Mouse (Mus musculus): Measurements from ENCODE around the gene Usp12. TPM values are rescaled to one million over a fixed set of nuclear protein-coding genes. Genes with fewer than 3 reads are reported as not detected.

Usp12 gene
- polyA plus RNA-seq, 1 experiment, result 18.9 TPM

DNA sequence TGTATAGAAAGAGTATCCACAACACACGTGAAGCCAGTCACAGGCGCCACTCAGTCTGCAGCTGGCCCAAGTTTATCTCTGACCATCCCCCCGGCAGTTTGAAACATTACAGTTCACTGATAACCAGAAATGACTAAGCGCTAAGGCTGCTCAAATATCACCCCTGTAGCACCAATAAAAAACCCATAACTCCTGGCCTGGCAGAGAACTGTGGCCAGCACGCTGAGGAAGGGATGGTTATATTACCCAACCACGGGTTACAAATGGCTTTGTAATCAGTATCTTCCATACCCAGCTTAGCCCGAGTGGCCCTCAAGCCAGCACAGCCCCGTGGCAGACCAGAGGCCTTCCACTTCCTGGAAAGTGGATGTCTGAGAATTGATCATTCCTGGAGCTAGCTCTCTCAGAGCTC lies 91.1 kb downstream of the Usp12 start:
- H3K27me3 ChIP-seq (replicated peaks; ENCODE audit: control insufficient read depth, insufficient read depth, low read length), result no peaks in the 10 kb centered on the region
- H3K36me3 ChIP-seq (ENCODE audit: control insufficient read depth, insufficient read depth, low read length), result no peaks in the 10 kb centered on the region
- no peak overlapping the region for H3K4me3 ChIP-seq (ENCODE audit: insufficient read depth, low read depth, low read length)
- no peak overlapping the region for H3K27ac ChIP-seq (ENCODE audit: insufficient read depth, low read depth, low read length)
- 44% methylated on average over 8 of the region's 8 CpGs for whole genome bisulfite sequencing
- H3K4me1 ChIP-seq (ENCODE audit: control insufficient read depth, insufficient read depth, low read length), result no peaks in the 10 kb centered on the region
- no peak for DNase-seq
- TF ChIP-seq POLR2A (IDR thresholded peaks at IDR 0.05; ENCODE audit: low read depth, low read length) (no peak), CTCF (conservative IDR thresholded peaks at IDR 0.05; ENCODE audit: insufficient read depth, insufficient read length, low read depth, low read length) (no peak)

- TF ChIP-seq POLR2A (IDR thresholded peaks at IDR 0.05; ENCODE audit: low read depth, low read length), result no peak
- no peak for TF ChIP-seq CTCF (conservative IDR thresholded peaks at IDR 0.05; ENCODE audit: insufficient read depth, insufficient read length, low read depth, low read length)
- Histone ChIP-seq H3K4me1 (ENCODE audit: control insufficient read depth, insufficient read depth, low read length) (no peaks in the 10 kb centered on the region), H3K36me3 (ENCODE audit: control insufficient read depth, insufficient read depth, low read length) (no peaks in the 10 kb centered on the region), H3K27ac (ENCODE audit: insufficient read depth, low read depth, low read length) (no peak overlapping the region), H3K4me3 (ENCODE audit: insufficient read depth, low read depth, low read length) (no peak overlapping the region), H3K27me3 (replicated peaks; ENCODE audit: control insufficient read depth, insufficient read depth, low read length) (no peaks in the 10 kb centered on the region)
- DNase-seq, result no peak
- 65% methylated on average over 10 of the region's 10 CpGs for WGBS
Measured at GRCm38 (mm10) chr5:146700099-146700498, 94.7 kb downstream of the Usp12 start.

DNA sequence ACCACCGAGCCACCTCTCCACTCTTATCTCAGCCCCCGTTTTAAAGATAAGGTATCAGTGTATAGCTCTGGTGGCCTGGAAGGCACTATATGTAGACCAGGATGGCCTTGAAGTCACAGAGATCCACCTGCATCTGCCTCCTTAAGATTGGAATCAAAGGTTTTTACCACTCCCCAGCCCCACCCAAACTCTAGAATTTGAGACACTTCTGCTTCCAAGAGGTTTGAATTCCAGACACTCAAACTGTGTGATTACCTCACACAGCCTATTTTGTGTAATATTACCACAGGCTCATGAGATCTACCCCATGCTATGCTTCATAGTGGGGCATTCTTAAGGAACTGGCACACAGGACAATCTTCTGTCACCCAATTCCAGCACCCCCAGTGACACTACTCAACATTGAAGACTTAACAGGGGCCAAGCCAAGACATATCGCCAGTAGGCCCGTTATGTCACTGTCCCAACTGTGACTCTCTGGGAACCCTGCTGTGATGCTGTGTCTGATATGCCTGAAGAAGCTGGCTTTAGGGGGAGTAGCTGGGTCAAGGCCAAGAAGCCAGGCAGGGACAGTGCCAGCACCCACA lies 95.3 kb downstream of the Usp12 start:
- 88% methylated on average over 4 of the region's 4 CpGs for WGBS
- no peaks in the 10 kb centered on the region for H3K27me3 ChIP-seq (replicated peaks; ENCODE audit: control insufficient read depth, insufficient read depth, low read length)
- H3K36me3 ChIP-seq (ENCODE audit: control insufficient read depth, insufficient read depth, low read length), result no peaks in the 10 kb centered on the region
- H3K4me1 ChIP-seq (ENCODE audit: control insufficient read depth, insufficient read depth, low read length), result no peaks in the 10 kb centered on the region
- H3K4me3 ChIP-seq (ENCODE audit: insufficient read depth, low read depth, low read length), result no peak overlapping the region
- TF ChIP-seq POLR2A (IDR thresholded peaks at IDR 0.05; ENCODE audit: low read depth, low read length), result no peak
- no peak for TF ChIP-seq CTCF (conservative IDR thresholded peaks at IDR 0.05; ENCODE audit: insufficient read depth, insufficient read length, low read depth, low read length)
- no peak overlapping the region for H3K27ac ChIP-seq (ENCODE audit: insufficient read depth, low read depth, low read length)
- no peak for DNase-seq

DNA sequence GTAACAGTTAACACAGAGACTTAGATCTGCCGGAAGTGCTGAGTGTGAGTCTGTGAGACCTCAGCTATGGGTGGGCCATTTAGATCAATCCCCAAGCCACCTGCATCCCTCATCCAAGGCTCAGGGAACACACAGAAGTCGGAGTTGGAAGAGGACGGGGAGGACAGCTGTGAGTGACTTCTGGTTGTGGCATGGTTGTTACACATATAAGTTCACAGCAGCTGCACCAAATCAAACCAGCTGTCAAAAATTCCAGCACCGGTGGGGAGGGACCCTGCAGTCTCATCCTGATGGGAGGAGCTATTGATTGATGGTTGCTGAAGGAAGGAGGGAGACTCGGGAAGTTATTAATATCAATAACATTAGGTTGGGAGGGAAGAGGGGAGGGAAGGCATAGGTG lies 99.3 kb downstream of the Usp12 start:
- H3K27ac ChIP-seq (ENCODE audit: insufficient read depth, low read depth, low read length), result no peak overlapping the region
- no peaks in the 10 kb centered on the region for H3K36me3 ChIP-seq (ENCODE audit: control insufficient read depth, insufficient read depth, low read length)
- 63% methylated on average over 5 of the region's 5 CpGs for whole genome bisulfite sequencing
- H3K4me1 ChIP-seq (ENCODE audit: control insufficient read depth, insufficient read depth, low read length), result peaks cover 9% of the 10 kb centered on the region
- DNase-seq, result no peak
- TF ChIP-seq POLR2A (IDR thresholded peaks at IDR 0.05; ENCODE audit: low read depth, low read length), result no peak
- no peak for TF ChIP-seq CTCF (conservative IDR thresholded peaks at IDR 0.05; ENCODE audit: insufficient read depth, insufficient read length, low read depth, low read length)
- no peaks in the 10 kb centered on the region for H3K27me3 ChIP-seq (replicated peaks; ENCODE audit: control insufficient read depth, insufficient read depth, low read length)
- no peak overlapping the region for H3K4me3 ChIP-seq (ENCODE audit: insufficient read depth, low read depth, low read length)

GRCm38 (mm10) chr5:146692976-146693361 lies 101.8 kb downstream of the Usp12 start:
- H3K27ac ChIP-seq (ENCODE audit: insufficient read depth, low read depth, low read length), result peak overlapping the region; percentile 31; the same call in 1 of the 2 replicates
- 62% methylated on average over 5 of the region's 5 CpGs for WGBS

GRCm38 (mm10) chr5:146692361-146692975 lies 102.3 kb downstream of the Usp12 start:
- Histone ChIP-seq H3K27me3 (replicated peaks; ENCODE audit: control insufficient read depth, insufficient read depth, low read length) (no peaks in the 10 kb centered on the region), H3K4me1 (ENCODE audit: control insufficient read depth, insufficient read depth, low read length) (peaks cover 13% of the 10 kb centered on the region), H3K36me3 (ENCODE audit: control insufficient read depth, insufficient read depth, low read length) (no peaks in the 10 kb centered on the region), H3K27ac (ENCODE audit: insufficient read depth, low read depth, low read length) (peak overlapping the region; percentile 31), H3K4me3 (ENCODE audit: insufficient read depth, low read depth, low read length) (no peak overlapping the region)
- DNase-seq, result peak; percentile 81
- 11% methylated on average over 7 of the region's 7 CpGs for WGBS
- no peak for TF ChIP-seq CTCF (conservative IDR thresholded peaks at IDR 0.05; ENCODE audit: insufficient read depth, insufficient read length, low read depth, low read length)
- no peak for TF ChIP-seq POLR2A (IDR thresholded peaks at IDR 0.05; ENCODE audit: low read depth, low read length)

More at GRCm38 (mm10) chr5:146692976-146693361, 101.8 kb downstream of the Usp12 start:
- Histone ChIP-seq H3K4me1 (ENCODE audit: control insufficient read depth, insufficient read depth, low read length) (peaks cover 12% of the 10 kb centered on the region), H3K4me3 (ENCODE audit: insufficient read depth, low read depth, low read length) (no peak overlapping the region), H3K27me3 (replicated peaks; ENCODE audit: control insufficient read depth, insufficient read depth, low read length) (no peaks in the 10 kb centered on the region), H3K36me3 (ENCODE audit: control insufficient read depth, insufficient read depth, low read length) (no peaks in the 10 kb centered on the region)
- no peak for DNase-seq
- no peak for TF ChIP-seq CTCF (conservative IDR thresholded peaks at IDR 0.05; ENCODE audit: insufficient read depth, insufficient read length, low read depth, low read length)

DNA sequence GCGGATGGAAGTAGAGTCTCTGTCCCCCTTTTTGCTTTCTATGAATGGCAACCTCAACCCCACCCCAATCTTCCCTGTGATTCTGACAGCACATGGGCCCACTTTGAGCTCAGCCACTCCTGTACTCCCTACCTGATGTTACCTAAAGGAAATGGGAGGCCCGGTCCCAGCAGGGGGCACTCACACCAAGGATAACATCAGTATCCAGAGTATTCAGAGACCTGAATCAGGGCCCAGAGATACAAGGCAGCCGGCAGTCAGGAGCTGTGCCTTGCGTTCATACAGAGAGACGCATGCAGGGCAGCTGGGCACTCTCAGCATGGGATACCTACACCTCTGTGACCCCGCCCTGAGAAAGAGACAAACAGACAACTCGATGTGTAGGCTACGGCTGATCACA lies 103.1 kb downstream of the Usp12 start:
- no peak for TF ChIP-seq POLR2A (IDR thresholded peaks at IDR 0.05; ENCODE audit: low read depth, low read length)
- peak; percentile 36; the same call in 1 of the 2 replicates for TF ChIP-seq CTCF (conservative IDR thresholded peaks at IDR 0.05; ENCODE audit: insufficient read depth, insufficient read length, low read depth, low read length)
- 72% methylated on average over 8 of the region's 8 CpGs for WGBS
- H3K4me1 ChIP-seq (ENCODE audit: control insufficient read depth, insufficient read depth, low read length), result peaks cover 17% of the 10 kb centered on the region
- DNase-seq, result peak; percentile 21
- no peak overlapping the region for H3K4me3 ChIP-seq (ENCODE audit: insufficient read depth, low read depth, low read length)
- no peaks in the 10 kb centered on the region for H3K27me3 ChIP-seq (replicated peaks; ENCODE audit: control insufficient read depth, insufficient read depth, low read length)
- no peaks in the 10 kb centered on the region for H3K36me3 ChIP-seq (ENCODE audit: control insufficient read depth, insufficient read depth, low read length)
- no peak overlapping the region for H3K27ac ChIP-seq (ENCODE audit: insufficient read depth, low read depth, low read length)

Data from kidney, adult 2 months (tissue).